Mouse (Mus musculus): Measurements from ENCODE around the gene Nsl1.
"Not testable (repeated sequence)": the region's sequence is repeated elsewhere in the genome, so short reads cannot be mapped to it uniquely, and the experiment has no call there.

The Nsl1 gene

GRCm38 (mm10) chr1:191062781-191063485 lies at the start of gene Nsl1, which contains the start of gene Tatdn3:
Gene Nsl1 (plus strand): TSS chr1:191063012.
Gene Tatdn3 (minus strand): TSS chr1:191062932.
- peak; percentile 72 for DNase-seq (ENCODE audit: low spot score)

GRCm38 (mm10) chr1:191014271-191014670 lies 48.5 kb upstream of the Nsl1 start:
- no peak for DNase-seq (ENCODE audit: low spot score)

- DNase-seq (ENCODE audit: low spot score), result no peak
Measured at GRCm38 (mm10) chr1:191019803-191020202, 43.0 kb upstream of the Nsl1 start.

GRCm38 (mm10) chr1:191020217-191020924 lies 42.4 kb upstream of the Nsl1 start:
- DNase-seq (ENCODE audit: low spot score), result no peak

GRCm38 (mm10) chr1:191021016-191021415 lies 41.8 kb upstream of the Nsl1 start:
- DNase-seq (ENCODE audit: low spot score), result no peak

- DNase-seq (ENCODE audit: low spot score), result no peak
Measured at GRCm38 (mm10) chr1:191023140-191023539, 39.7 kb upstream of the Nsl1 start.

- DNase-seq (ENCODE audit: low spot score), result not testable (repeated sequence)
Measured at GRCm38 (mm10) chr1:191023806-191024205, 39.0 kb upstream of the Nsl1 start.

- DNase-seq (ENCODE audit: low spot score), result no peak
Measured at GRCm38 (mm10) chr1:191025016-191026012, 37.5 kb upstream of the Nsl1 start.

- DNase-seq (ENCODE audit: low spot score), result peak; percentile 99
Measured at GRCm38 (mm10) chr1:191026021-191026713, 36.6 kb upstream of the Nsl1 start, which contains the start of gene Flvcr1. Gene Flvcr1 (minus strand): TSS chr1:191026158.

GRCm38 (mm10) chr1:191030182-191030581 lies 32.6 kb upstream of the Nsl1 start:
- DNase-seq (ENCODE audit: low spot score), result no peak

- not testable (repeated sequence) for DNase-seq (ENCODE audit: low spot score)
Measured at GRCm38 (mm10) chr1:191030922-191031425, 31.8 kb upstream of the Nsl1 start.

GRCm38 (mm10) chr1:191035649-191036048 lies 27.2 kb upstream of the Nsl1 start:
- no peak for DNase-seq (ENCODE audit: low spot score)

GRCm38 (mm10) chr1:191036554-191037334 lies 26.1 kb upstream of the Nsl1 start, which contains the start of gene Spata45:
Gene Spata45 (plus strand): TSS chr1:191036639.
- DNase-seq (ENCODE audit: low spot score), result no peak

- no peak for DNase-seq (ENCODE audit: low spot score)
Measured at GRCm38 (mm10) chr1:191037999-191038398, 24.8 kb upstream of the Nsl1 start.

GRCm38 (mm10) chr1:191041352-191041751 lies 21.5 kb upstream of the Nsl1 start:
- no peak for DNase-seq (ENCODE audit: low spot score)

- no peak for DNase-seq (ENCODE audit: low spot score)
Measured at GRCm38 (mm10) chr1:191042106-191042505, 20.7 kb upstream of the Nsl1 start.

- DNase-seq (ENCODE audit: low spot score), result no peak
Measured at GRCm38 (mm10) chr1:191042688-191043087, 20.1 kb upstream of the Nsl1 start.

GRCm38 (mm10) chr1:191045264-191045663 lies 17.5 kb upstream of the Nsl1 start:
- DNase-seq (ENCODE audit: low spot score), result no peak

GRCm38 (mm10) chr1:191046231-191046824 lies 16.5 kb upstream of the Nsl1 start:
- DNase-seq (ENCODE audit: low spot score), result no peak

- no peak for DNase-seq (ENCODE audit: low spot score)
Measured at GRCm38 (mm10) chr1:191053555-191053954, 9.3 kb upstream of the Nsl1 start.

All from ovary, adult 18-20 months (tissue).